Mouse (Mus musculus) embryonic fibroblast, embryonic 13.5 days (primary cell): ENCODE measurements at regions not wholly inside any gene's neighbourhood (a gene's known extent, or its start where the extent isn't known, plus 50 kb on each side); places are given as distances from the start of the nearest gene placed in this dataset.

ENCODE experiments used
- CTCF ChIP-seq: IDR thresholded peaks from 2 replicates; pipeline ENCODE4 v1.5.1; 2011; ENCODE audit warnings: mild to moderate bottlenecking, control low read depth, low read length, moderate library complexity, borderline replicate concordance; ENCODE audit not compliant: insufficient read depth
- POLR2A ChIP-seq: IDR thresholded peaks from 2 replicates; pipeline ENCODE4 v1.6.1; 2011; ENCODE audit warnings: low read depth, mild to moderate bottlenecking, control low read depth, low read length, moderate library complexity

DNA sequence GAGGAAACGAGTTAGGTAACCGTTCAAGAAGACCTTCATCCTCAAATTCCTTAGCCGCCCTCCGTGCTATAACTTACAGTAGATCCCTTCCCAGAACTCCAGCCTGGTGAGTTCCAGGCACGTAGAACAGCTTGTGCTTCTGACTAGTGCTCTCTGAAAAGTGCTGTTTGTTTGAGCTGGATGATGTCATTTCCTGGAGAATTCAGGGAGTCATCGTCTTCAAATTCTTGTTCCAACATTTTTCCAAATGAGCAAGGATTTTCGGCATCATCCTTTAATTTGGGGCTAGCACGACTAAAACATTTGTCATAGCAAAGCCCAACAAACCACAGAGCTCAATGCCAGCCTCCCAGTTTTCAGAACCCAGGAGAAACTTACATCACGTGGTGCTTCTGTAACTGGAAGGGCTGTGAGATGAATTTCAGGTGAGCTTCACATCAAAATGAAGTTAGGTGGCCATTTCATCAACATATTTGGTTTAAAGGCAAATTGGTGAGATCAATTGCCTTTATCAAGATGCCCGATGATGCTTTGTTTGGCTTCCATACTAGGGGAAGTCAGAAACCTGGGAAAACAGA lies 231.4 kb downstream of the Adgrg6 start:
- TF ChIP-seq CTCF, result no peak
- TF ChIP-seq POLR2A, result no peak
